Mouse (Mus musculus) neural tube, embryonic 12.5 days (tissue): Measurements from ENCODE around the gene Grb2. TPM values are rescaled to one million over a fixed set of nuclear protein-coding genes. Genes with fewer than 3 reads are reported as not detected.

Experiments used
- ATAC-seq: fragments of 200-750 bp; cut with Nextera tagmentation; 2 replicates; pipeline ENCODE4 v1.8.0; 2017; ENCODE audit warnings: low read depth, mild to moderate bottlenecking, moderate TSS enrichment, moderate library complexity; ENCODE audit not compliant: low FRiP score
- H3K27ac ChIP-seq: fragments of 300-500 bp; sonication (generic); 2 replicates; pipeline ENCODE4 v1.5.1; 2016
- H3K27me3 ChIP-seq: fragments of 300-500 bp; sonication (generic); replicated peaks from 2 replicates; pipeline ENCODE4 v1.6.1; 2016; ENCODE audit warnings: mild to moderate bottlenecking
- H3K36me3 ChIP-seq: fragments of 300-500 bp; sonication (generic); 2 replicates; pipeline ENCODE4 v1.6.1; 2016; ENCODE audit warnings: mild to moderate bottlenecking
- H3K4me1 ChIP-seq: fragments of 300-500 bp; sonication (generic); 2 replicates; pipeline ENCODE4 v1.6.1; 2016
- H3K4me2 ChIP-seq: fragments of 300-500 bp; sonication (generic); replicated peaks from 2 replicates; pipeline ENCODE4 v1.6.1; 2016; ENCODE audit warnings: mild to moderate bottlenecking
- H3K4me3 ChIP-seq: fragments of 300-500 bp; sonication (generic); 2 replicates; pipeline ENCODE4 v1.5.1; 2016
- H3K9ac ChIP-seq: fragments of 300-500 bp; sonication (generic); 2 replicates; pipeline ENCODE4 v1.6.1; 2016; ENCODE audit warnings: mild to moderate bottlenecking
- H3K9me3 ChIP-seq: fragments of 300-500 bp; sonication (generic); 2 replicates; pipeline ENCODE4 v1.6.1; 2016; ENCODE audit warnings: mild to moderate bottlenecking
- WGBS: fragments of 180-500 bp; shearing (Covaris S2); methylation state at CpG from one replicate; pipeline ENCODE4 v1.1.7; 2016; 5-methylcytosine and 5-hydroxymethylcytosine counted together
- polyA plus RNA-seq: library from polyadenylated mRNA; unstranded; fragments of >200 nt; fragmentation: Nextera tagmentation; extraction: Ambion mirVana; gene quantifications from 2 replicates; pipeline ENCODE4 v1.2.1, GENCODE M21; 2016

Grb2 gene
- polyA plus RNA-seq, result 173 and 186 TPM in 2 replicates

DNA sequence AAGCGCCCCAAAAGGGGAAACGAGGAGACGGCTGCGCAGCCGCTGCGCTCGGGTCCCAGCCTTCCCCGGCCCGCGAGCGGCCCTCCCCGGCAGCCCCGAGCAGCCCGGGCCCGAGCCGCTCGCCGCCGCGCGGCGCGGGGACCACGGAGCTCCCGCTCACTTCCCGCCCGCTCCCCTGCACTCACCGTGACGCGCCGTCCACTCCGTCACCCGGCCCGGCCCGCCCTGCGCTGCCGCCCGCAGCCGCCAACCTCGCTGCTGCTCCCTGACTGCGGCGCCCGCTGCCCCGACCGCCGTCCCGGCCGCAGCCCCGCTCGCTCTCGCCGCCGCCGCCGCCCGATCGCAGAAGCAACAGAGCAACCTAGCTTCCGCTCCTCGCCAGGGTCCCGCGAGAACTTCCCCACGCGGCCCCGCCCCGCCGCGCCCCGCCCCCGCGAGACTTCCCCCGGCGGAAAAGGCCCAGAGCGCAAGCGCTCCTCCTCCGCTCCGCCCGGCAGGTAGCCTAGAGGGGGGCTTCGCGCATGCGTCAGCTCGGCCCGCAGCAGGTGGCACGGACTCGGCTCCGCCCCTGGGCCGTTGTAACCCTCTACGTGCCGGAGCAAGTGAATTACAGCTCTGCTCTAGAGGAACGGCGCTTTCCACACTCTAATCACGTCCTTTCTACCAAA is at the start of gene Grb2:
Grb2 (minus strand) TSS at position 389 of the 668 bp plus-strand sequence.
- peaks cover 28% of the 10 kb centered on the region for H3K4me1 ChIP-seq
- no peaks in the 10 kb centered on the region for H3K27me3 ChIP-seq
- peak within 1 kb of the TSS; percentile 83 for H3K4me2 ChIP-seq
- no peaks in the 10 kb centered on the region for H3K9me3 ChIP-seq
- peak; percentile 94 for ATAC-seq
- H3K27ac ChIP-seq, result peak within 1 kb of the TSS; percentile 94
- peak within 1 kb of the TSS; percentile 95 for H3K4me3 ChIP-seq
- WGBS, result under 1% methylated on average over 85 of the region's 91 CpGs
- H3K9ac ChIP-seq, result peak within 1 kb of the TSS; percentile 99
- H3K36me3 ChIP-seq, result no peaks in the 10 kb centered on the region

DNA sequence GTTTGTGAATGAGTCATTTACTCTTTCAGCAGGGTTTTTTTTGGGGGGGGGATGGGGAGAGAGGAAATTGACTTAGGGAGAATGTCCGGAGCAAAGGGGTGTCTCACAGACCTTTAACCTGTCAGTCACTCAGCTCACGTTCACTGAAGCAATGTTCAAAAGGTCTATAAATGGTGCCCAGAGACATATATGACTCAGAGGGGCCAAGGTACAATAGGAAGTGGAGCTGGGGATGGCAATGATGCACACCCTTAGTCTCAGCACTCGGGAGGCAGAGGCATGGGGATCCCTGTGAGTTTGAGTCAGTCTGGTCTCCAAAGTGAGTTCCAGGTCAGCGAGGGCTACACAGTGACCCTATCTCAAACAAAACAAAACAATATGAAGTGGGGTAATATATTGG is 45.1 kb upstream of the Grb2 start:
- H3K4me3 ChIP-seq, result no peak overlapping the region
- no peaks in the 10 kb centered on the region for H3K9me3 ChIP-seq
- no peaks in the 10 kb centered on the region for H3K36me3 ChIP-seq
- ATAC-seq, result no peak
- peaks cover 6% of the 10 kb centered on the region; the same call in 1 of the 2 replicates for H3K4me1 ChIP-seq
- H3K9ac ChIP-seq, result no peak overlapping the region
- no peaks in the 10 kb centered on the region for H3K27me3 ChIP-seq
- no peak overlapping the region for H3K27ac ChIP-seq
- H3K4me2 ChIP-seq, result no peak overlapping the region
- whole genome bisulfite sequencing, result 70% methylated on average over 4 of the region's 4 CpGs

DNA sequence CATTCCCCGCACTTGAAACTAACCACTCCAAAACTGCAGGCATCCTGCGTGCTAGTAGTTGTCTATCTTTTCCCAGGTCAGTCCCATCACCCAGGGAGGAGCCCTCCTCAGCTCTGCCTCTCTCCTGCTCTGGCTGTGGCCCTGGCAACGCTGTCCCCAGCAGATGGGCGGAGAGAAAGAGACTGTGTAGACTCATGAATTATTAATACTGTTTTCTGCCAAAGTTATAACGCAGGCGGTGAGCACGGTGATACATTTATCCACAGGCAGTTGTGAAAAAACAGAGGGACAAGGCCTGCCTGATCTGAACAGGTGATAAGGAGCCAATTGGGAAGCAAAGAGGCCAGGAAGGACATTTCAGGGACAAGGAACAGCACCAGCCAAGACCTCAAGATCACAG is 44.3 kb upstream of the Grb2 start:
- WGBS, result 40% methylated on average over 7 of the region's 7 CpGs
- H3K4me1 ChIP-seq, result peaks cover 6% of the 10 kb centered on the region; the same call in 1 of the 2 replicates
- ATAC-seq, result 0 out of 2 replicates have a peak, but pooled peaks have one; percentile 41
- H3K9ac ChIP-seq, result no peak overlapping the region
- H3K27ac ChIP-seq, result no peak overlapping the region
- no peak overlapping the region for H3K4me2 ChIP-seq
- H3K27me3 ChIP-seq, result no peaks in the 10 kb centered on the region
- H3K9me3 ChIP-seq, result no peaks in the 10 kb centered on the region
- H3K36me3 ChIP-seq, result no peaks in the 10 kb centered on the region
- H3K4me3 ChIP-seq, result no peak overlapping the region

DNA sequence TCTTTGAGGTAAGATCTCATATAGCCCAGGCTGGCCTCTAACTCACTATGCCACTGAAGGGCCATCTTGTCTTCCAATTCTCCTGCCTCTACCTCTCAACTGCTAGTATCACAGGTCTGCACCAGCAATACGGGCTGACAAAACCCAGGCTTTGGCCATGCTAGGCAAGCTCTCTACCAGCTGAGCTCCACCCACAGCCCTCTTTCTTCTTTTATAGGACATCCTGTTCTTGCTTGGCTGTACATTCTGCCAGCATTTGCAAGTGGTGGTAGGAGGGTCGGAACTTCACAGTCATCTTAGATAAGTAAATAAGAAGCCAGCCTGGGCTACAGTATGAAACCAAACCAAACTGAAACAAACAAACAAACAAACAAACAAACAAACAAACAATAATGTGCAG is 43.3 kb upstream of the Grb2 start:
- no peaks in the 10 kb centered on the region for H3K36me3 ChIP-seq
- no peak overlapping the region for H3K27ac ChIP-seq
- no peaks in the 10 kb centered on the region for H3K9me3 ChIP-seq
- no peak overlapping the region for H3K4me3 ChIP-seq
- H3K4me1 ChIP-seq, result peaks cover 6% of the 10 kb centered on the region; the same call in 1 of the 2 replicates
- no peak overlapping the region for H3K4me2 ChIP-seq
- no peaks in the 10 kb centered on the region for H3K27me3 ChIP-seq
- WGBS, result 82% methylated on average over 2 of the region's 2 CpGs
- no peak overlapping the region for H3K9ac ChIP-seq
- no peak for ATAC-seq

DNA sequence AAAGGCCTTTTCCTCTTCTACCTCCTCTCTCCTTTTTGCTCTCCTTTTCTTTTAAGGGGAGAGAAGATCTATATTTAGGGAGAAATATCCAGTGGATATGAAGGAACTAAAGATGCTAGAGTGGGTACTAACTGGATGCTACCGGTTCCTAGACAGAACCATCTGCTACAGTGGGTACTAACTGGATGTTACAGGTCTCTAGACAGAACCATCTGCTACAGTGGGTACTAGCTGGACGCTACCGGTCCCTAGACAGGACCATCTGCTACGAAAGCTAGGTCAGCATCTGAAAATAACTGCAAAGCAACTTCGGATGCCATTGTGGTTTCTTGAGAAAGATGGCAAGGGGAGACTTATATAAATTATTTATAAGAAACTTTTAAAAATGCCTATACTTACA is 41.4 kb upstream of the Grb2 start:
- Histone ChIP-seq H3K9me3 (no peaks in the 10 kb centered on the region), H3K4me2 (no peak overlapping the region), H3K36me3 (no peaks in the 10 kb centered on the region), H3K4me3 (no peak overlapping the region), H3K27me3 (no peaks in the 10 kb centered on the region), H3K27ac (no peak overlapping the region), H3K9ac (no peak overlapping the region), H3K4me1 (peaks cover 6% of the 10 kb centered on the region; the same call in 1 of the 2 replicates)
- ATAC-seq, result no peak
- WGBS, result 86% methylated on average over 5 of the region's 5 CpGs

DNA sequence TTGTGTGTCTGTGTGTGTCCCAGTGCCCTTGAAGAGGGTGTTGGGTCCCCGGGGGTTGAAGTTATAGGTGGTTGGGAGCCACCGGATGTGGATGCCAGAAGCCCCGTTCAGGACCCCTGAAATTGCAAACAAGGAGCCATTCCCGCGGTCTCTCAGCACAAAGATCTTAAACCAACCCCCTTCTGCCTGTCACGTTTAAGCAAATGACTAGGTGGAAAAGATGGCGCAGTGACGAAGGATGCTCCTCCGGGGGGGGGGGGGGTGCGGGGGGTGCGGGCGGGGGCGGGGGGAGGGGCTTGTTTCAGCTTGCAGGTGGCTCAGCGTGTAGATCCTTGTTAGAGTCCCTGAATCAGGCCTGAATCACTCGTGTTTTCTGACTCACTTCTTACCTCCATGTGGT is 39.0 kb upstream of the Grb2 start:
- peaks cover under 1% of the 10 kb centered on the region; the same call in 1 of the 2 replicates for H3K4me1 ChIP-seq
- 9% methylated on average over 14 of the region's 15 CpGs for WGBS
- 0 out of 2 replicates have a peak overlapping the region, but pooled peaks have one; percentile 9 for H3K4me3 ChIP-seq
- no peak overlapping the region for H3K27ac ChIP-seq
- H3K4me2 ChIP-seq, result peak overlapping the region; percentile 46
- no peaks in the 10 kb centered on the region for H3K27me3 ChIP-seq
- no peaks in the 10 kb centered on the region for H3K36me3 ChIP-seq
- H3K9me3 ChIP-seq, result no peaks in the 10 kb centered on the region
- no peak overlapping the region for H3K9ac ChIP-seq
- no peak for ATAC-seq

DNA sequence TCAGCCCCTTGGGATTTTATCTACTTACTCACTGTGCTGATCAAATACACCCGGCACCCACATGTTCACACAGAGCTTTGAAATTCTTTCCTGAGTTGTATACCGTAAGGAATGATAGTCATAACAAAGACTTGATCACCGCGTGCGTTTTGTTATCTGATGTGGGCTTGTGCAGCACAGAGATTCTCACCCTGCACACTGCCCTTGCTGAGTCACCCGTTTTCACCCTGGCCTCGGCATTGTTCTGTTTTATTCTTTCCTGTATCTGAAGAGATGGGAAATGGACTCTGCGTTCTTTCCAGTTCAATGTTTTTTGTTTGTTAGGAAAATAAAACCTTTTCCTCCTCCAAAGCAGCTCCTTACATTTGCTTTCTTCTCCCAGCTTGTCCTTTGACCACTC is 38.4 kb upstream of the Grb2 start:
- H3K36me3 ChIP-seq, result no peaks in the 10 kb centered on the region
- H3K9me3 ChIP-seq, result no peaks in the 10 kb centered on the region
- ATAC-seq, result no peak
- no peaks in the 10 kb centered on the region for H3K27me3 ChIP-seq
- H3K4me1 ChIP-seq, result no peaks in the 10 kb centered on the region
- no peak overlapping the region for H3K4me2 ChIP-seq
- no peak overlapping the region for H3K9ac ChIP-seq
- WGBS, result 64% methylated on average over 8 of the region's 8 CpGs
- H3K27ac ChIP-seq, result no peak overlapping the region
- H3K4me3 ChIP-seq, result no peak overlapping the region

DNA sequence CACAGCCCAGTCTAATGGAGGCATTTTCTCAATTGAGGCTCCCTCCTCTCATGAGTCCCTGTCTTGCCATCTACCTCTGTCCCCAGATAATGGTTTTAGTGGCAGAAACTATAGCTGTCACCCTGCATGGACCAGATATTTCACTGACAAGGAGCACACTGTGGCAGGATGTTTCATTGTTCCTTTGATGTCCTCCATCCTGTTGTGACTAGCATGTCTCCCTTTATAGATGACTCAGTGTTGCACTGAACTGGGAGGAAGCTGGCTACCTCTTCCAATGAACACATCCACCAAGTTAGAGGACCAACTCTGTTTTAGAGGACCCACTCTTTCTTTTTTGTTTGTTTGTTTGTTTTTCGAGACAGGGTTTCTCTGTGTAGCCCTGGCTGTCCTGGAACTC is 37.7 kb upstream of the Grb2 start:
- Histone ChIP-seq H3K36me3 (no peaks in the 10 kb centered on the region), H3K4me1 (no peaks in the 10 kb centered on the region), H3K9me3 (no peaks in the 10 kb centered on the region), H3K4me3 (no peak overlapping the region), H3K4me2 (no peak overlapping the region), H3K9ac (no peak overlapping the region), H3K27ac (no peak overlapping the region), H3K27me3 (no peaks in the 10 kb centered on the region)
- no peak for ATAC-seq
- WGBS, result 90% methylated on average over 1 of the region's 1 CpGs

DNA sequence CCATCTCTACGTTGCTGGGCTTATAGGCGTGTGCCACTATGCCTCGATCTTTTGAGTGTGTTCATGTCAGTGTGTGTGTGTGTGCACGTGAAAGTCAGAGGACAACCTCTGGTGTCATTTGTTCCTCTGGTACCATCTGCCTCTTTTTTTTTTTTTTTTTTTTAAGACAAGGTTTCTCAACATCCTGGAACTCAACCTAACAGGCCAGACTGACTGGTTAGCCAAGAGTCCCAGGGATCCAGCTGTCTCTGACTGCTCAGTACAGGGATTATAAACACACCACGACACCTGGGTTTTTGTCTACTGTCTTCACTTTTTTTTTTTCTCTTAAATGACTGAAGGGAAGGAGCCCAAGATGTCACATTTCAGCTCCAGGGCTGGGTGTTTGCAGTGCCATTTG is 36.0 kb upstream of the Grb2 start:
- no peak for ATAC-seq
- Histone ChIP-seq H3K27me3 (no peaks in the 10 kb centered on the region), H3K27ac (no peak overlapping the region), H3K36me3 (no peaks in the 10 kb centered on the region), H3K9me3 (no peaks in the 10 kb centered on the region), H3K4me2 (no peak overlapping the region), H3K9ac (no peak overlapping the region), H3K4me3 (no peak overlapping the region), H3K4me1 (no peaks in the 10 kb centered on the region)
- 90% methylated on average over 5 of the region's 5 CpGs for WGBS

DNA sequence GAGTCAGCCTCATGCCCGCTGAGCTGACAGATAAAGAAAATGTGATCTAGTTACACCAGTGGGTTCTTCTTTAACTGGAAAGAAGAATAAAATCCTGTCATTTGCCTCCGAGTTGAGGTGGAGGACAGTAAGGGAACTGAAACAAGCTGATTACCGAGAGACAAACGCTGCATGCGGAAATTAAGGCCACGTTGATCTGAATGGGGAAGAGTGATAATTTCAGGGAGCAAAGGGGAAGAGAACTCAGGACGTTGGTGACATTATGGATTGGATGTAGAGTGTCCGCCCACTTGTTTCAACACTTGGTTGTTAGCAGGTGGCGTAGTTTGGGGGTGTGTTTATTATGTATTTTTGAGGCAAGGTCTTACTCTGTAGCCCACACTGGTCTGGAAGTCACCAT is 34.5 kb upstream of the Grb2 start:
- Histone ChIP-seq H3K27me3 (no peaks in the 10 kb centered on the region), H3K9ac (no peak overlapping the region), H3K4me3 (no peak overlapping the region), H3K9me3 (no peaks in the 10 kb centered on the region), H3K4me2 (no peak overlapping the region), H3K27ac (no peak overlapping the region), H3K36me3 (no peaks in the 10 kb centered on the region), H3K4me1 (peaks cover 5% of the 10 kb centered on the region)
- ATAC-seq, result no peak
- WGBS, result 89% methylated on average over 9 of the region's 9 CpGs

DNA sequence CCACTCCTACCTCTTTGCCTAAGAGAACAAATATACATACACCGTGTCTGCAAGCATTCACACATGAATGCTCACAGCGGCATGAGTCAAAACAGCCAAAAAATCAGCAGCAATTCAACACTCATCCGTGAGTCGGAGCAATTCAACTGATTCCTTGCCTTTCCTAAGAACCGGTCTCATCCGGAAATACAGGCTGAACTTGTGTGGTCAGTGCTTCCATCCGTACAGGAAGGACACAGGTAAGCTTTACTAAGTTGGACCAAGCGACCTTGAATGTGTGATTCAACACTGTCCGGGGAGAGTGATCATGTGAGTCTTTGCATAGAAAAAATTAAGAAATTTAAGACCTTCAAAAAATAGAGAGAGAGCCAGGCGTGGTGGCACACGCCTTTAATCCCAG is 32.7 kb upstream of the Grb2 start:
- H3K9ac ChIP-seq, result no peak overlapping the region
- 92% methylated on average over 11 of the region's 11 CpGs for WGBS
- H3K4me1 ChIP-seq, result peaks cover 9% of the 10 kb centered on the region
- H3K9me3 ChIP-seq, result no peaks in the 10 kb centered on the region
- no peaks in the 10 kb centered on the region for H3K27me3 ChIP-seq
- no peak overlapping the region for H3K27ac ChIP-seq
- no peak overlapping the region for H3K4me2 ChIP-seq
- no peak for ATAC-seq
- no peak overlapping the region for H3K4me3 ChIP-seq
- H3K36me3 ChIP-seq, result no peaks in the 10 kb centered on the region

DNA sequence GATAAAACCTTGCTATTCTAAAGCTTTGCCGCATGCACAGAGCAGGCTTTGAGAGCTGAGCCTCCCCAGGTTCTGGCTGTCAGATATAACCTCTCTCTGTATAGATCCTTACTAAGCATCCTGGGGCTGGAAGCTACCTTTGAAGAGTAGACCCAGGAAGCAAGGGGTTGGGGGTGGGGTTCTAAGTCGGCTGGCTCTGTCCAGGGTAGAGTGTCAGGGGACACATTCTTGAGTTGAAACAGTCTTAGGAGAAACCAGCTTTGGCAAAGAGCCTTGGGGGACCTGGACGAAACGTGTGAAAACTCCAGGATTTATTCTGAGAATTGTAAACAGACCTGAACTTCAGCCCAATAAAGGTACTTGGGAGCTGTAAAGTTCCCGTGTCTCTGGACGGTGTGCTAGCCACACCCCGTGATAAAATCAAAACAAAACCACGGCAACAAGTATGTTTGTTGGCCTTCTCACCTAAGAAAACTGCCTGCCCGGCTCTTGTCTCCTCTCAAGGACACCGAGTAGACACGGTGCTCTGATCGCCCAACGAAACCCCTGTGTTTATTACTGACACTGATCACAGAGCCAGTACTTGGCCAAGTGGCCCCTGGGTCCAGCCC is 30.0 kb upstream of the Grb2 start:
- no peaks in the 10 kb centered on the region for H3K27me3 ChIP-seq
- peaks cover 9% of the 10 kb centered on the region for H3K4me1 ChIP-seq
- no peak overlapping the region for H3K27ac ChIP-seq
- no peaks in the 10 kb centered on the region for H3K9me3 ChIP-seq
- H3K4me3 ChIP-seq, result no peak overlapping the region
- H3K36me3 ChIP-seq, result no peaks in the 10 kb centered on the region
- no peak overlapping the region for H3K4me2 ChIP-seq
- 48% methylated on average over 13 of the region's 13 CpGs for WGBS
- ATAC-seq, result no peak
- H3K9ac ChIP-seq, result no peak overlapping the region
